Mouse (Mus musculus): Measurements from ENCODE around the gene Ccdc117. TPM values are rescaled to one million over a fixed set of nuclear protein-coding genes. Genes with fewer than 3 reads are reported as not detected.

Ccdc117 gene
- polyA plus RNA-seq (2012; fragmentation: generic; extraction: Trizol) = 1 to 10 TPM in 1 of 2 experiments, under 1 TPM in 1; 0.71 to 7.8 TPM

GRCm38 (mm10) chr11:5541799-5542481, at the start of gene Ccdc117:
TSS of gene Ccdc117 (minus strand) at chr11:5542187.

GRCm38 (mm10) chr11:5569474-5569873, 27.5 kb upstream of the Ccdc117 start, which contains the start of gene Ankrd36:
TSS of gene Ankrd36 (plus strand) at chr11:5569684.

GRCm38 (mm10) chr11:5520412-5521265, 21.3 kb downstream of the Ccdc117 start, which contains the start of gene Xbp1:
TSS of gene Xbp1 (plus strand) at chr11:5520659.

Other genes with a start within 250 kb of the Ccdc117 start
- gene Znrf3, start 97.3 kb downstream of the Ccdc117 start, polyA plus RNA-seq (2012; fragmentation: generic; extraction: Trizol) = 1 to 10 TPM in 1 of 2 experiments, under 1 TPM in 1; 0.42 to 1.6 TPM
- gene Xbp1, start 21.5 kb downstream of the Ccdc117 start, polyA plus RNA-seq (2012; fragmentation: generic; extraction: Trizol) = 10 to 100 TPM; 27.9 to 40.2 TPM
- gene Ankrd36, start 27.5 kb upstream of the Ccdc117 start, polyA plus RNA-seq (2012; fragmentation: generic; extraction: Trizol) = not detected
- 100 to 1,000 TPM; 205 to 296 TPM for gene Mrps24, start 173.5 kb upstream of the Ccdc117 start, polyA plus RNA-seq (2012; fragmentation: generic; extraction: Trizol)
- 10 to 100 TPM; 26.6 to 32.9 TPM for gene Urgcp, start 220.2 kb upstream of the Ccdc117 start, polyA plus RNA-seq (2012; fragmentation: generic; extraction: Trizol)
- gene Dbnl, start 246.3 kb upstream of the Ccdc117 start, polyA plus RNA-seq (2012; fragmentation: generic; extraction: Trizol) = 100 to 1,000 TPM in 1 of 2 experiments, 10 to 100 TPM in 1; 99.6 to 103 TPM